Mouse (Mus musculus): ENCODE results near the gene Mup19.

DNA sequence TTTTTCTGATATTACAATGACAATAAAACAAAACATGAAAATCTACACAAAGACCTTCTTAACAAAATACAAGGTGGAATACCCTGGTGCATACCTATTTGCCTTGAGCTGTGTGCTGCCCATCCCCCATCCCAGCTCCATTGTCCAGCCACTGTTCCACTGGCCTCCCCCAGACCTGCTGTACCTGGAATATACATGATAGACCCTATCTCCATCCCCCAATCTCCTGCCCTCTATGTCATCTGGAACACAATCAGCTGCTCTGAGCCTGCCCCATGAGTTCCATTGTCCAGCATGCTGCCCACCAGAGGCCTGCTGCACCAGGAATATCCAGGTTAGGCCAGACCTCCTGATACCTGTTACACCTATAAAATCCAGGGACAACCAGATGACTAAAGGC, 31.4 kb upstream of the Mup19 start:
- TF ChIP-seq GATA1 (IDR thresholded peaks at IDR 0.05; ENCODE audit: borderline replicate concordance, low read length), result no peak
- no peak for TF ChIP-seq FLI1 (IDR thresholded peaks at IDR 0.05; ENCODE audit: low read length)
